Mouse (Mus musculus) midbrain, embryonic 12.5 days (tissue): Measurements from ENCODE around the gene Pdk1. TPM values are rescaled to one million over a fixed set of nuclear protein-coding genes. Genes with fewer than 3 reads are reported as not detected.
"Not testable (repeated sequence)": the region's sequence is repeated elsewhere in the genome, so short reads cannot be mapped to it uniquely, and the experiment has no call there.

ENCODE experiments used
- ATAC-seq: fragments of 200-750 bp; cut with Nextera tagmentation; 2 replicates; pipeline ENCODE4 v1.8.0; 2017; ENCODE audit warnings: low read depth, moderate TSS enrichment, moderate library complexity; ENCODE audit not compliant: low FRiP score
- H3K27ac ChIP-seq: fragments of 300-500 bp; sonication (generic); replicated peaks from 2 replicates; pipeline ENCODE4 v1.5.1; 2016; ENCODE audit warnings: mild to moderate bottlenecking
- H3K27me3 ChIP-seq: fragments of 300-500 bp; sonication (generic); 2 replicates; pipeline ENCODE4 v1.6.1; 2016; ENCODE audit warnings: mild to moderate bottlenecking
- H3K36me3 ChIP-seq: fragments of 300-500 bp; sonication (generic); 2 replicates; pipeline ENCODE4 v1.6.1; 2016
- H3K4me1 ChIP-seq: fragments of 300-500 bp; sonication (generic); 2 replicates; pipeline ENCODE4 v1.6.1; 2016
- H3K4me2 ChIP-seq: fragments of 300-500 bp; sonication (generic); replicated peaks from 2 replicates; pipeline ENCODE4 v1.6.1; 2016; ENCODE audit warnings: mild to moderate bottlenecking, moderate library complexity
- H3K4me3 ChIP-seq: fragments of 300-500 bp; sonication (generic); 2 replicates; pipeline ENCODE4 v1.5.1; 2016; ENCODE audit warnings: mild to moderate bottlenecking
- H3K9ac ChIP-seq: fragments of 300-500 bp; sonication (generic); replicated peaks from 2 replicates; pipeline ENCODE4 v1.6.1; 2016; ENCODE audit warnings: mild to moderate bottlenecking, moderate library complexity
- H3K9me3 ChIP-seq: fragments of 300-500 bp; sonication (generic); 2 replicates; pipeline ENCODE4 v1.6.1; 2016; ENCODE audit warnings: mild to moderate bottlenecking
- WGBS: fragments of 180-500 bp; shearing (Covaris S2); methylation state at CpG from one replicate; pipeline ENCODE4 v1.1.7; 2016; 5-methylcytosine and 5-hydroxymethylcytosine counted together
- polyA plus RNA-seq: library from polyadenylated mRNA; unstranded; fragments of >200 nt; fragmentation: Nextera tagmentation; extraction: Ambion mirVana; gene quantifications from 2 replicates; pipeline ENCODE4 v1.2.1, GENCODE M21; 2016

The Pdk1 gene
- polyA plus RNA-seq, 1 experiment from 2014 or later: 21.4 TPM

- Histone ChIP-seq H3K9me3 (no peaks in the 10 kb centered on the region), H3K9ac (no peak overlapping the region), H3K27me3 (no peaks in the 10 kb centered on the region), H3K4me1 (no peaks in the 10 kb centered on the region), H3K4me3 (no peak overlapping the region), H3K36me3 (no peaks in the 10 kb centered on the region), H3K27ac (no peak overlapping the region), H3K4me2 (no peak overlapping the region)
- no peak for ATAC-seq
- 93% methylated on average over 7 of the region's 7 CpGs for WGBS
These were observed 32.1 kb downstream of the Pdk1 start for GRCm38 (mm10) chr2:71905154-71905553.

- H3K9ac ChIP-seq, H3K27ac ChIP-seq, H3K36me3 ChIP-seq, H3K9me3 ChIP-seq, H3K4me1 ChIP-seq, H3K27me3 ChIP-seq, H3K4me2 ChIP-seq, ATAC-seq, H3K4me3 ChIP-seq: not testable (repeated sequence)
- WGBS: 90% methylated on average over 8 of the region's 8 CpGs
These were observed 33.3 kb downstream of the Pdk1 start for GRCm38 (mm10) chr2:71906356-71906755.

DNA sequence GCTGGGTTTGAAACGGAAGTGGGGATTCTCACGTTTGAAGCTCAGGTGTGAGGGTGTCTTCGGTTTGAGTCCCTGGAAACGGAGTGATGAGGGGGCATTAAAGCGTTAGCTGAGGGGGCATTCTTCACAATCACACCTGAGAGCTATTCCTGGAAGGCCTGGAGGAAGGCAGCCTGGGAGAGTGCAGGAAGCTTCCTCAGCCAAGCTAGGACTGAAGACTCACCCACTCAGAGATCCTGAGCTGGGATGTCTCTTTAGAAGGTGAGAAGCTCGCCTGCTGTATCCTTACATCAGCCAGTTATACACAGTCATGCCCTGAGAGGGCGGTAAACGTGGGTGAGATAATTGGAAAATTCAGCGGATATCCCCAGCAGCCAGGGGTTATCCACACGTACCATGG is 40.9 kb downstream of the Pdk1 start:
- ATAC-seq: no peak
- Histone ChIP-seq H3K27me3 (no peaks in the 10 kb centered on the region), H3K36me3 (no peaks in the 10 kb centered on the region), H3K27ac (no peak overlapping the region), H3K4me3 (no peak overlapping the region), H3K4me2 (no peak overlapping the region), H3K9me3 (no peaks in the 10 kb centered on the region), H3K9ac (no peak overlapping the region), H3K4me1 (no peaks in the 10 kb centered on the region)
- 83% methylated on average over 10 of the region's 10 CpGs for WGBS

GRCm38 (mm10) chr2:71919227-71919647 is 46.2 kb downstream of the Pdk1 start:
- Histone ChIP-seq H3K9ac (no peak overlapping the region), H3K27me3 (no peaks in the 10 kb centered on the region), H3K27ac (no peak overlapping the region), H3K4me3 (no peak overlapping the region), H3K9me3 (0 out of 2 replicates have a peak, but pooled peaks cover 4% of the 10 kb centered on the region), H3K4me1 (no peaks in the 10 kb centered on the region), H3K36me3 (no peaks in the 10 kb centered on the region), H3K4me2 (no peak overlapping the region)
- WGBS: 87% methylated on average over 11 of the region's 11 CpGs
- ATAC-seq: no peak

- not testable (repeated sequence) for H3K27me3 ChIP-seq, H3K9me3 ChIP-seq, H3K4me1 ChIP-seq, H3K4me3 ChIP-seq, H3K27ac ChIP-seq, H3K4me2 ChIP-seq, ATAC-seq, H3K36me3 ChIP-seq, H3K9ac ChIP-seq
- WGBS: 86% methylated on average over 2 of the region's 2 CpGs
These were observed 51.9 kb downstream of the Pdk1 start for GRCm38 (mm10) chr2:71924931-71925330.

- Histone ChIP-seq H3K27ac (no peak overlapping the region), H3K9me3 (no peaks in the 10 kb centered on the region), H3K4me2 (no peak overlapping the region), H3K9ac (no peak overlapping the region), H3K27me3 (no peaks in the 10 kb centered on the region), H3K36me3 (no peaks in the 10 kb centered on the region), H3K4me1 (no peaks in the 10 kb centered on the region), H3K4me3 (no peak overlapping the region)
- 90% methylated on average over 8 of the region's 8 CpGs for WGBS
- no peak for ATAC-seq
These were observed 61.0 kb downstream of the Pdk1 start for GRCm38 (mm10) chr2:71934046-71934445.

DNA sequence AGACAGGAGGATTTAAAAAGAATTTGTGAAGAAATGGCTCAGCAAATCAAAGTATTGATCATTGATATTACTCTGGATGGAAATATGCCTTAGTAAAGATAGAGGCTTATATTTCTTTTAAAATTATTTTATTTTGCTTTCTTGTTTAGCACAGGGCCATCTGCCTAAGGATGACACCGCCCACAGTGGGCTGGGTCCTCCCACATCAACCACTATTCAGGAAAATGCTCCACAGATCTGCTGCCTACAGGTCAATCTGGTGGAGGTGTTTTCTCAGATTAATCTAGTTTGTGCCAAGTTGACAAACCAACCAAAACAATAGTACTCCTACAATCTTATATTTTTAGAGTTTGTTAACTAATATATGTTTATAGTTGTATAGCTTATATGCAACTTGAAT is 63.7 kb downstream of the Pdk1 start:
- Histone ChIP-seq H3K4me2 (no peak overlapping the region), H3K27me3 (no peaks in the 10 kb centered on the region), H3K36me3 (no peaks in the 10 kb centered on the region), H3K9me3 (no peaks in the 10 kb centered on the region), H3K27ac (no peak overlapping the region), H3K4me1 (no peaks in the 10 kb centered on the region), H3K4me3 (no peak overlapping the region), H3K9ac (no peak overlapping the region)
- no peak for ATAC-seq
- 82% methylated on average over 1 of the region's 1 CpGs for WGBS

GRCm38 (mm10) chr2:71937649-71938308 is 64.8 kb downstream of the Pdk1 start:
- Histone ChIP-seq H3K36me3 (no peaks in the 10 kb centered on the region), H3K9me3 (no peaks in the 10 kb centered on the region), H3K4me2 (no peak overlapping the region), H3K27ac (no peak overlapping the region), H3K4me3 (no peak overlapping the region), H3K27me3 (no peaks in the 10 kb centered on the region), H3K9ac (no peak overlapping the region), H3K4me1 (no peaks in the 10 kb centered on the region)
- no peak for ATAC-seq
- WGBS: 61% methylated on average over 3 of the region's 3 CpGs

- no peak overlapping the region for H3K27ac ChIP-seq
- no peaks in the 10 kb centered on the region for H3K4me1 ChIP-seq
- no peak overlapping the region for H3K4me2 ChIP-seq
- H3K9me3 ChIP-seq: no peaks in the 10 kb centered on the region
- no peak for ATAC-seq
- no peak overlapping the region for H3K4me3 ChIP-seq
- H3K9ac ChIP-seq: no peak overlapping the region
- 66% methylated on average over 6 of the region's 6 CpGs for WGBS
- H3K36me3 ChIP-seq: no peaks in the 10 kb centered on the region
- H3K27me3 ChIP-seq: no peaks in the 10 kb centered on the region
These were observed 65.8 kb downstream of the Pdk1 start for GRCm38 (mm10) chr2:71938716-71939393.

DNA sequence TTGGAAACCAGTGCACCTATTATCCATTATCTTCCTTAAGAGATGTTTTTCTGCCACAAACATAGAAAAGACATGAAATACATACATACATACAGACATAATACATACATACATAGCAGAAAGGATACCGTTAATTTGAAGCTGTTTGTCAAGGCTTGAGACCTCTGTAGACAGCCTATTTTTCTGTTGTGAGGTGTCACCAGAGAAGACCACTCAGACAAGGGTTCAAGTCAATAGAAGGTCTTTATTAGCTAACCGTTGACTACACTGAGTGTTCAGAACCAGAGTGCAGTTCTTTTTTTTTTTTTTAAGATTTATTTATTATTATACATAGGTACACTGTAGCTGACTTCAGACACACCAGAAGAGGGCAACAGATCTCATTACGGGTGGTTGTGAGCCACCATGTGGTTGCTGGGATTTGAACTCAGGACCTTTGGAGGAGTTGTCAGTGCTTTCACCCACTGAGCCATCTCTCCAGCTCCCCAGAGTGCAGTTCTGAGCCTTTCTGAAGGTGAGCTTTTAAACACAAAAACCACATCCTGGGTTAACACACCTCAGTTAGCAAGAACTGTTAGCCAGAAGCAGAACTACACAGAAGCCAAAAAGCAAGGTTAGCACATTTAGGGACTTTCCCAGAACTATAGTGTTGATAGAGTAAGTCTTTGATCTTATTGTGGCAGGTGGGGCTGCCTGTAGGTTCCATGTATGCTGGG is 68.1 kb downstream of the Pdk1 start:
- Histone ChIP-seq H3K27me3 (no peaks in the 10 kb centered on the region), H3K4me3 (no peak overlapping the region), H3K9me3 (no peaks in the 10 kb centered on the region), H3K9ac (no peak overlapping the region), H3K4me2 (no peak overlapping the region), H3K27ac (no peak overlapping the region), H3K4me1 (no peaks in the 10 kb centered on the region), H3K36me3 (no peaks in the 10 kb centered on the region)
- 95% methylated on average over 3 of the region's 3 CpGs for WGBS
- no peak for ATAC-seq

DNA sequence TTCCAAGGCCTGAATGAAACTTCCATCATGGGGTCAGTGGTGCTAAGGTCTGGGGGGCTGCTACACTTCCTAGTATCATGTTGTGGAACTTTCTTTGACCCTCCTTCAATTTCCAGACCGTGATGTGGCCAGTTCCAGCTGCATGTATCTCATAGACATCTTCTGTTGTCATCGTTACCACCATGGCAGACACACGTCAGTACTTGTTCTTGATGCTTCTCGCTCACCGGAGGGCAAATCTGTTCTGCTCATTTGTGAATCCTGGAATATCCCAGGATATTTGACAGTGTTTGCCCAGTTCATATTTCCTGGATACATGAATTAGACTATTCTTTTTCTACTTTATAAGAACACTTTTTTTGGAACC is 68.7 kb downstream of the Pdk1 start:
- H3K9ac ChIP-seq: no peak overlapping the region
- H3K36me3 ChIP-seq: no peaks in the 10 kb centered on the region
- WGBS: 93% methylated on average over 5 of the region's 5 CpGs
- no peaks in the 10 kb centered on the region for H3K4me1 ChIP-seq
- no peaks in the 10 kb centered on the region for H3K9me3 ChIP-seq
- no peak overlapping the region for H3K27ac ChIP-seq
- no peak overlapping the region for H3K4me3 ChIP-seq
- ATAC-seq: no peak
- H3K4me2 ChIP-seq: no peak overlapping the region
- no peaks in the 10 kb centered on the region for H3K27me3 ChIP-seq

DNA sequence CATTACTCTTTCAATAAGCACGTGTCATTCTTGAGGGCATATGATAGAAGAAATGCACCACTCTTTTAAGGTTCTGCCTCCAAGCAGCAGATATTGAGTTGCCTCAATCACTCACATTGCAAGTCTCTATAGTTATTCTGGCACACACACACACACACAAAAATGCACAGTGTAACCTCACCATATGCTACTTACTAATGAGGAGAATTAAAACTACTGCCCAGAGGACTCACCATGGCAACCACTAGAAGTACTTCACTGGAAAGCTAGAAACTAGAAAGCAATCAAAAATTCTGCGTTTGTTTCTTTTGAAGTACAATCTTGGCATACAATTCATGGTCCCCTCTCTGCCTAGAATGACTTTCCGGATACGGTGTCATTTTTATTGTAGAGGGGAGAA is 78.2 kb downstream of the Pdk1 start:
- Histone ChIP-seq H3K27ac (no peak overlapping the region), H3K4me3 (no peak overlapping the region), H3K4me1 (no peaks in the 10 kb centered on the region), H3K4me2 (no peak overlapping the region), H3K9me3 (no peaks in the 10 kb centered on the region), H3K27me3 (no peaks in the 10 kb centered on the region), H3K9ac (no peak overlapping the region), H3K36me3 (no peaks in the 10 kb centered on the region)
- 83% methylated on average over 4 of the region's 4 CpGs for WGBS
- no peak for ATAC-seq
